Comparison of ENCODE assay signal across 22 mouse cellular contexts in the genomic region with DNA sequence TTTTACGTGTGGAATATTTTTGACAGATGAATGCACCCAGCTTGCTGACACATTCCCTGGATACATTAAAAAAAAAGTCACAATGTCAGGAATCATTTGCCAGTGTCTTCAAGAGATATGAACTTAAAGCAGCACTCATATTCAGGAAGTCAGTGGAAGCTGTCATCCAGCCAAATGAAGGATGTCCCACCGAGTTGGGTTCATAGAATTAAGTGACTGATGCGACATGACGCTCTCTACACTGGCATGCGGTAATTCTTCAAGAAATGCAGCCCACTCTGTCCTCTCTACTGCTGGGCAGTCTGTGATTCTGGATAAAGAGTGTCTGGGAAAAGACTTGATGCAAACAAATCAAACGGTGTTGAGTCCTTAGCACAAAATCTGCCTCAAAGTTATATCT.
A peak's percentile ranks its signal among the peaks of the same experiment; 100 is the strongest.
DNase-seq lines count a peak whose midpoint lies in the region; ATAC-seq lines count a peak whose summit lies in the region.
"Had no signal": no experiment of that assay in that cellular context is flagged by ENCODE, and none has a peak within 500 bp of the region (broad histone marks: within the 10 kb centered on the region; RNA-seq: fewer than 3 reads in every experiment).

No protein-coding gene starts in this region.

- no peak overlapping the region for H3K9ac ChIP-seq in embryonic facial prominence, embryonic 13.5 days
- H3K9ac ChIP-seq in embryonic facial prominence, embryonic 14.5 days (ENCODE audit: low read depth, low read length), result no peak overlapping the region
- H3K9ac ChIP-seq: embryonic facial prominence, embryonic 12.5 days; forebrain, embryonic 13.5 days; hindbrain, embryonic 14.5 days; intestine, embryonic 15.5 days had no signal

- DNase-seq in embryonic facial prominence, embryonic 10.5 days (ENCODE audit: low spot score), result no peak
- peak; percentile 60 for DNase-seq in left cerebral cortex, postnatal 4 days
- no peak for DNase-seq in left cerebral cortex, postnatal 10 days (ENCODE audit: extremely low spot score in 1 of 2, low spot score in 2 of 2)
- DNase-seq in embryonic facial prominence, embryonic 14.5 days (ENCODE audit: low spot score), result no peak
- peak; percentile 52 for DNase-seq in retina, postnatal 1 day
- no peak for DNase-seq in layer of hippocampus, adult 9-11 months
- DNase-seq: B cell, adult 2 months; cerebellum, adult 11 months; cerebellum, adult 8-10 months; gastrocnemius, adult 2 months; gastrocnemius, postnatal 14 days; heart, adult 11 months had no signal

- no peaks in the 10 kb centered on the region for H3K27me3 ChIP-seq in embryonic facial prominence, embryonic 13.5 days
- no peaks in the 10 kb centered on the region for H3K27me3 ChIP-seq in embryonic facial prominence, embryonic 10.5 days (replicated peaks; ENCODE audit: low read depth, poor library complexity, severe bottlenecking)
- no peaks in the 10 kb centered on the region for H3K27me3 ChIP-seq in embryonic facial prominence, embryonic 14.5 days (replicated peaks; ENCODE audit: control insufficient read depth, insufficient read depth, low read length)
- H3K27me3 ChIP-seq: CH12.LX; embryonic facial prominence, embryonic 12.5 days; forebrain, embryonic 13.5 days; intestine, embryonic 15.5 days had no signal

- intact Hi-C loops in left cerebral cortex, postnatal 4 days (cut with DNase I), result no loop called here
- intact Hi-C loops in left cerebral cortex, postnatal 10 days (cut with DNase I), result no loop called here

- no peaks in the 10 kb centered on the region for H3K9me3 ChIP-seq in embryonic facial prominence, embryonic 13.5 days
- H3K9me3 ChIP-seq in embryonic facial prominence, embryonic 10.5 days, result no peaks in the 10 kb centered on the region
- no peaks in the 10 kb centered on the region for H3K9me3 ChIP-seq in embryonic facial prominence, embryonic 14.5 days (ENCODE audit: control insufficient read depth, low read length)
- H3K9me3 ChIP-seq: embryonic facial prominence, embryonic 12.5 days; forebrain, embryonic 10.5 days; forebrain, embryonic 13.5 days; intestine, embryonic 15.5 days had no signal

- H3K27ac ChIP-seq in embryonic facial prominence, embryonic 13.5 days, result no peak overlapping the region
- no peak overlapping the region for H3K27ac ChIP-seq in embryonic facial prominence, embryonic 10.5 days (replicated peaks)
- no peak overlapping the region for H3K27ac ChIP-seq in embryonic facial prominence, embryonic 14.5 days (replicated peaks; ENCODE audit: low read depth, low read length)
- H3K27ac ChIP-seq: forebrain, embryonic 10.5 days; forebrain, embryonic 13.5 days; gastrocnemius, adult 2 months; hindbrain, embryonic 14.5 days; intestine, embryonic 15.5 days had no signal

- H3K4me1 ChIP-seq in embryonic facial prominence, embryonic 13.5 days, result peaks cover 10% of the 10 kb centered on the region; the same call in 1 of the 2 replicates
- H3K4me1 ChIP-seq in embryonic facial prominence, embryonic 10.5 days, result peaks cover 17% of the 10 kb centered on the region
- H3K4me1 ChIP-seq in embryonic facial prominence, embryonic 14.5 days (ENCODE audit: control insufficient read depth, insufficient read depth, low read length), result 0 out of 2 replicates have a peak, but pooled peaks cover 5% of the 10 kb centered on the region
- H3K4me1 ChIP-seq: forebrain, embryonic 10.5 days; forebrain, embryonic 13.5 days; intestine, embryonic 15.5 days had no signal

- no peaks in the 10 kb centered on the region for H3K36me3 ChIP-seq in embryonic facial prominence, embryonic 13.5 days
- H3K36me3 ChIP-seq in embryonic facial prominence, embryonic 10.5 days (replicated peaks), result no peaks in the 10 kb centered on the region
- no peaks in the 10 kb centered on the region for H3K36me3 ChIP-seq in embryonic facial prominence, embryonic 14.5 days (ENCODE audit: control insufficient read depth, insufficient read depth, low read length)
- H3K36me3 ChIP-seq: embryonic facial prominence, embryonic 12.5 days; forebrain, embryonic 10.5 days; G1E; intestine, embryonic 15.5 days had no signal

- H3K4me3 ChIP-seq in embryonic facial prominence, embryonic 13.5 days, result no peak overlapping the region
- no peak overlapping the region for H3K4me3 ChIP-seq in embryonic facial prominence, embryonic 10.5 days
- no peak overlapping the region for H3K4me3 ChIP-seq in embryonic facial prominence, embryonic 14.5 days (ENCODE audit: low read depth, low read length)
- H3K4me3 ChIP-seq: embryonic facial prominence, embryonic 12.5 days; forebrain, embryonic 10.5 days; forebrain, embryonic 13.5 days; gastrocnemius, adult 2 months; intestine, embryonic 15.5 days had no signal

- H3K4me2 ChIP-seq in embryonic facial prominence, embryonic 13.5 days, result peak overlapping the region; percentile 28; the same call in 1 of the 2 replicates
- peak overlapping the region; percentile 29; the same call in 1 of the 2 replicates for H3K4me2 ChIP-seq in embryonic facial prominence, embryonic 14.5 days (ENCODE audit: low read depth, low read length)
- H3K4me2 ChIP-seq: forebrain, embryonic 13.5 days; heart, embryonic 11.5 days; hindbrain, embryonic 14.5 days had no signal

- ATAC-seq in embryonic facial prominence, embryonic 13.5 days (ENCODE audit: insufficient number of reproducible peaks, insufficient read depth, low FRiP score, low TSS enrichment, low read depth), result no peak
- ATAC-seq in embryonic facial prominence, embryonic 14.5 days (ENCODE audit: low read depth), result no peak
- ATAC-seq: forebrain, embryonic 13.5 days; forebrain, embryonic 16.5 days; intestine, embryonic 15.5 days had no signal

- whole genome bisulfite sequencing in embryonic facial prominence, embryonic 13.5 days, result 73% methylated on average over 6 of the region's 6 CpGs
- WGBS in embryonic facial prominence, embryonic 10.5 days, result 88% methylated on average over 6 of the region's 6 CpGs
- WGBS in embryonic facial prominence, embryonic 14.5 days, result 72% methylated on average over 6 of the region's 6 CpGs

Comparison
In these comparisons a context has a peak if more than half of its experiments do, and no peak if none do; other contexts are left out.
1. DNase-seq: peak in left cerebral cortex, postnatal 4 days (single experiment) and retina, postnatal 1 day (single experiment); none in embryonic facial prominence, embryonic 10.5 days (single experiment), left cerebral cortex, postnatal 10 days (0 of 2), embryonic facial prominence, embryonic 14.5 days (single experiment) and layer of hippocampus, adult 9-11 months (single experiment).